Comparison of ENCODE assay signal across 31 mouse cellular contexts in genomic region chr4:140782821-140783220, GRCm38 (mm10). TPM values are rescaled to one million over a fixed set of nuclear protein-coding genes. Genes with fewer than 3 reads are reported as not detected.
A peak's percentile ranks its signal among the peaks of the same experiment; 100 is the strongest.
DNase-seq lines count a peak whose midpoint lies in the region; ATAC-seq and TF ChIP-seq lines count a peak whose summit lies in the region.
"Had no signal": no experiment of that assay in that cellular context is flagged by ENCODE, and none has a peak within 500 bp of the region (broad histone marks: within the 10 kb centered on the region; RNA-seq: fewer than 3 reads in every experiment).

No protein-coding gene starts in this region.

- H3K4me3 ChIP-seq in liver, embryonic 15.5 days (replicated peaks), result no peak overlapping the region
- H3K4me3 ChIP-seq in liver, embryonic 12.5 days, result no peak overlapping the region
- no peak overlapping the region for H3K4me3 ChIP-seq in thymus, adult 2 months (ENCODE audit: control insufficient read depth, insufficient read depth, low read length)
- H3K4me3 ChIP-seq: forebrain, embryonic 10.5 days; forebrain, embryonic 13.5 days; heart, adult 2 months; heart, embryonic 10.5 days; heart, embryonic 13.5 days; hindbrain, embryonic 12.5 days; hindbrain, embryonic 15.5 days had no signal

- 0 out of 2 replicates have a peak overlapping the region, but pooled peaks have one; percentile 1 for H3K4me2 ChIP-seq in liver, embryonic 15.5 days
- H3K4me2 ChIP-seq in liver, embryonic 12.5 days, result no peak overlapping the region
- H3K4me2 ChIP-seq: forebrain, embryonic 13.5 days; heart, embryonic 13.5 days; hindbrain, embryonic 12.5 days; hindbrain, embryonic 15.5 days had no signal

- WGBS in liver, embryonic 15.5 days (ENCODE audit: insufficient replicate concordance), result 38% methylated on average over 9 of the region's 9 CpGs
- WGBS in liver, embryonic 12.5 days (ENCODE audit: insufficient replicate concordance), result 46% methylated on average over 9 of the region's 9 CpGs
- WGBS in thymus, adult 2 months, result 21% methylated on average over 9 of the region's 9 CpGs

- H3K9ac ChIP-seq in liver, embryonic 15.5 days, result no peak overlapping the region
- H3K9ac ChIP-seq in liver, embryonic 12.5 days, result no peak overlapping the region
- H3K9ac ChIP-seq: forebrain, embryonic 13.5 days; heart, embryonic 13.5 days; hindbrain, embryonic 12.5 days; hindbrain, embryonic 15.5 days had no signal

- no peak for TF ChIP-seq POLR2A in thymus, adult 2 months (IDR thresholded peaks at IDR 0.05; ENCODE audit: control insufficient read depth, extremely low read depth, insufficient read depth, low read length, poor library complexity)

- H3K36me3 ChIP-seq in liver, embryonic 15.5 days (replicated peaks), result no peaks in the 10 kb centered on the region
- no peaks in the 10 kb centered on the region for H3K36me3 ChIP-seq in liver, embryonic 12.5 days
- H3K36me3 ChIP-seq in thymus, adult 2 months (ENCODE audit: control insufficient read depth, insufficient read depth, low read length), result no peaks in the 10 kb centered on the region
- H3K36me3 ChIP-seq: forebrain, embryonic 10.5 days; heart, embryonic 10.5 days; heart, embryonic 13.5 days; hindbrain, embryonic 12.5 days; hindbrain, embryonic 15.5 days had no signal

- ATAC-seq in liver, embryonic 15.5 days (ENCODE audit: insufficient read depth), result no peak
- ATAC-seq in liver, embryonic 12.5 days, result no peak
- ATAC-seq: forebrain, embryonic 13.5 days; forebrain, embryonic 16.5 days had no signal

- no peak for TF ChIP-seq CTCF in thymus, adult 2 months (IDR thresholded peaks at IDR 0.05; ENCODE audit: borderline replicate concordance, control insufficient read depth, extremely low read depth, insufficient read depth, low read length, poor library complexity)

- DNase-seq in thymus, adult 2 months, result peak; percentile 37
- no peak for DNase-seq in thymus, postnatal 4 days
- DNase-seq in naive thymus-derived CD4-positive, alpha-beta T cell, adult 2 months (ENCODE audit: low read depth), result peak; percentile 52
- DNase-seq in thymus, postnatal 25 days, result peak; percentile 54
- DNase-seq in right cerebral cortex, adult 18-20 months, result no peak
- DNase-seq in layer of hippocampus, postnatal 10 days (ENCODE audit: low spot score in 2 of 2), result no peak
- DNase-seq: adrenal gland, postnatal 10 days; adrenal gland, postnatal 36 days; cerebellum, adult 11 months; cerebellum, adult 2 months; cerebellum, adult 9-11 months; cerebellum, postnatal 36 days; gastrocnemius, postnatal 10 days; gastrocnemius, postnatal 36 days; heart, adult 2 months; heart, postnatal 14 days; heart, postnatal 4 days had no signal

- no peaks in the 10 kb centered on the region for H3K27me3 ChIP-seq in liver, embryonic 15.5 days
- H3K27me3 ChIP-seq in liver, embryonic 12.5 days (replicated peaks), result no peaks in the 10 kb centered on the region
- no peaks in the 10 kb centered on the region for H3K27me3 ChIP-seq in thymus, adult 2 months (ENCODE audit: control insufficient read depth, insufficient read depth, low read length)
- H3K27me3 ChIP-seq: forebrain, embryonic 13.5 days; heart, embryonic 13.5 days; hindbrain, embryonic 12.5 days; hindbrain, embryonic 15.5 days had no signal

- no peak overlapping the region for H3K27ac ChIP-seq in liver, embryonic 15.5 days (replicated peaks)
- no peak overlapping the region for H3K27ac ChIP-seq in liver, embryonic 12.5 days
- peak overlapping the region; percentile 80 for H3K27ac ChIP-seq in thymus, adult 2 months (ENCODE audit: control insufficient read depth, insufficient read depth, low read length)
- H3K27ac ChIP-seq: forebrain, embryonic 10.5 days; forebrain, embryonic 13.5 days; heart, adult 2 months; heart, embryonic 10.5 days; heart, embryonic 13.5 days; hindbrain, embryonic 12.5 days; hindbrain, embryonic 15.5 days had no signal

- H3K4me1 ChIP-seq in liver, embryonic 15.5 days (replicated peaks), result no peaks in the 10 kb centered on the region; the same call in 1 of the 2 replicates
- H3K4me1 ChIP-seq in liver, embryonic 12.5 days, result no peaks in the 10 kb centered on the region
- peaks cover 43% of the 10 kb centered on the region for H3K4me1 ChIP-seq in thymus, adult 2 months (replicated peaks; ENCODE audit: control insufficient read depth, insufficient read depth, low read length)
- H3K4me1 ChIP-seq: forebrain, embryonic 10.5 days; forebrain, embryonic 13.5 days; hindbrain, embryonic 15.5 days had no signal

- no peaks in the 10 kb centered on the region for H3K9me3 ChIP-seq in liver, embryonic 15.5 days (replicated peaks)
- H3K9me3 ChIP-seq in liver, embryonic 12.5 days (replicated peaks), result 0 out of 2 replicates have a peak, but pooled peaks cover 8% of the 10 kb centered on the region
- H3K9me3 ChIP-seq: forebrain, embryonic 13.5 days; hindbrain, embryonic 12.5 days; hindbrain, embryonic 15.5 days had no signal

RNA-seq across cellular contexts. Expression of gene Padi4, which starts 8.8 kb away (rescaled TPM):
- 2.8 and 4.1 TPM in 2 replicates for polyA plus RNA-seq in liver, embryonic 15.5 days (2015; fragmentation: Nextera tagmentation; extraction: Ambion mirVana)
- polyA plus RNA-seq in liver, embryonic 12.5 days (2016; fragmentation: Nextera tagmentation; extraction: Ambion mirVana), result 0.63 and 0.91 TPM in 2 replicates
- polyA plus RNA-seq in thymus, adult 2 months (2012; rRNA removed), result 21.0 and 23.5 TPM in 2 replicates
- not detected for total RNA-seq in layer of hippocampus, postnatal 10 days (2021)

RNA-seq across cellular contexts. Expression of gene Padi3, which starts 27.6 kb away (rescaled TPM):
- 0.12 and 0.17 TPM in 2 replicates for polyA plus RNA-seq in liver, embryonic 15.5 days (2015; fragmentation: Nextera tagmentation; extraction: Ambion mirVana)
- polyA plus RNA-seq in liver, embryonic 12.5 days (2016; fragmentation: Nextera tagmentation; extraction: Ambion mirVana), result 0.37 and 0.47 TPM in 2 replicates
- 2.6 and 3.7 TPM in 2 replicates for polyA plus RNA-seq in thymus, adult 2 months (2012; rRNA removed)
- total RNA-seq in layer of hippocampus, postnatal 10 days (2021), result under 1 TPM in 1 of 2 experiments, not detected in 1; 0.11 TPM
- total RNA-seq: adrenal gland, adult 18-20 months; adrenal gland, postnatal 36 days had no signal
- polyA plus RNA-seq: cerebellum, adult 2 months; embryonic facial prominence, embryonic 11.5 days; forebrain, embryonic 13.5 days; forebrain, embryonic 16.5 days; heart, adult 2 months; hindbrain, embryonic 15.5 days had no signal

RNA-seq across cellular contexts. Expression of gene Padi6, which starts 40.4 kb away (rescaled TPM):
- not detected in 2 replicates for polyA plus RNA-seq in liver, embryonic 15.5 days (2015; fragmentation: Nextera tagmentation; extraction: Ambion mirVana)
- not detected in 2 replicates for polyA plus RNA-seq in liver, embryonic 12.5 days (2016; fragmentation: Nextera tagmentation; extraction: Ambion mirVana)
- 0.90 and 1.0 TPM in 2 replicates for polyA plus RNA-seq in thymus, adult 2 months (2012; rRNA removed)
- under 1 TPM; 0.21 to 0.69 TPM for total RNA-seq in layer of hippocampus, postnatal 10 days (2021)
- total RNA-seq: adrenal gland, adult 18-20 months; adrenal gland, postnatal 36 days; gastrocnemius, adult 18-20 months; gastrocnemius, postnatal 10 days; gastrocnemius, postnatal 36 days; granulocyte monocyte progenitor cell, adult 5-6 weeks; heart, adult 2 months; heart, postnatal 14 days; heart, postnatal 4 days had no signal
- polyA plus RNA-seq: cerebellum, adult 2 months; embryonic facial prominence, embryonic 11.5 days; embryonic facial prominence, embryonic 14.5 days; forebrain, embryonic 10.5 days; forebrain, embryonic 13.5 days; forebrain, embryonic 16.5 days; heart, adult 2 months; heart, embryonic 10.5 days; heart, embryonic 13.5 days; hindbrain, embryonic 15.5 days had no signal

Comparison
In these comparisons a context has a peak if more than half of its experiments do, and no peak if none do; other contexts are left out.
1. DNase-seq: peak in thymus, adult 2 months (single experiment), naive thymus-derived CD4-positive, alpha-beta T cell, adult 2 months (single experiment) and thymus, postnatal 25 days (single experiment); none in thymus, postnatal 4 days (single experiment), right cerebral cortex, adult 18-20 months (single experiment) and layer of hippocampus, postnatal 10 days (0 of 2).